Mouse (Mus musculus) heart, adult 18-20 months (tissue): Measurements from ENCODE around the gene Gngt2. TPM values are rescaled to one million over a fixed set of nuclear protein-coding genes. Genes with fewer than 3 reads are reported as not detected.

Source experiments
- DNase-seq, 2 experiments: peaks; one replicate each; pipeline ENCODE4 v3.0.0; 2021 to 2022; ENCODE audit warnings: mixed read lengths in 1 of 2
- long read RNA-seq, 2 experiments: library from polyadenylated mRNA; stranded (forward); transcript quantifications; one replicate each; pipeline ENCODE4 v2.0.0; 2021
- total RNA-seq, 2 experiments: library from RNA; stranded (reverse); gene quantifications; 2 replicates each; pipeline ENCODE4 v1.2.3; 2021

Gngt2 gene
- 10 to 100 TPM; 19.2 to 22.1 TPM for total RNA-seq
- long read RNA-seq, experiment 1, partial matches to known transcripts, result 0 of 11 reads
- long read RNA-seq, experiment 1, other reads (novel, unspliced or antisense), result 7 of 11 reads
- long read RNA-seq, experiment 2, partial matches to known transcripts, result 0 of 11 reads
- long read RNA-seq, experiment 2, other reads (novel, unspliced or antisense), result 6 of 11 reads

DNA sequence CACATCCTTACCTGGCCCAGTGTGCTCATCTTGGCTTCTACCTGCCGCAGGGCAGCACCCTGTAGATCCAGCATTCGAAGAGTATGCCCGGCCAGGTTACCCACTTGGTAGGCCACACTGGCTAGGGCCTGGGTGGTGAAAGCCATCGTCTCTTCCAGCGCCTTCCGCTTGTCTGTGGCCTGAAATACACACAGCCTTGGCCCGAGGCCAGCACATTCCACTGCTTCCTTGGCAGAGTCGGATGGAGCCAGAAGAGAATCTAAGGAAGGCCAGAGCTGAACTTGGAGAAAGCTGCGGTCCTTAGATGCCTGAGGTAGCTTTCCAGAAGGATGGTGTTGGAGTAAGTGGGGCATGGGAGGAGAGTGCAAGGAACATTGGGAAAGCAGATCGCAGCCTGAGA, at the start of gene Gngt2:
Gene Gngt2 (plus strand): TSS at position 158 of the 400 bp plus-strand sequence.
- peak; percentile 88 to 92 for DNase-seq

DNA sequence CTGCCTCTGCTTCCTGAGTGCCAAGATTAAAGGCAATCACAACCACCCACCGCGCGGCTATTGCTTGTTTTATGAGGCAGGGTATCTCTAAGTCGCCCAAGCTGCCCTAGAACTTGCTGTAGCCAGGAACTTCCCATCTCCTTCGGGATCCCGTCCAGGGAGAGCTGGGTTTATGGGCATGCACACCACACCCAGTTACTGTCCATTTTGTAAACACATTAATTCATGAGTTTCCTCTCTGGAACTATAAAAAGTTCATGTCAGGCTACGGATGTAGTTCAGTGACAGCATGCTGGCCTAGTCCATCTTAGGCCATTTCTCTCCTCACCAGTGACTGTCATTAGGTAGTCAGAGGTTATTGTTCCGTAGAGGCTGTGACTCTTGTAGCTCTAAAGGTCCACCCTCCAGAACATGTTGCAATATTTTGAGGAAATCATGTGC, 47.5 kb upstream of the Gngt2 start:
- peak in 1 of 2 experiments; percentile 51 for DNase-seq

DNA sequence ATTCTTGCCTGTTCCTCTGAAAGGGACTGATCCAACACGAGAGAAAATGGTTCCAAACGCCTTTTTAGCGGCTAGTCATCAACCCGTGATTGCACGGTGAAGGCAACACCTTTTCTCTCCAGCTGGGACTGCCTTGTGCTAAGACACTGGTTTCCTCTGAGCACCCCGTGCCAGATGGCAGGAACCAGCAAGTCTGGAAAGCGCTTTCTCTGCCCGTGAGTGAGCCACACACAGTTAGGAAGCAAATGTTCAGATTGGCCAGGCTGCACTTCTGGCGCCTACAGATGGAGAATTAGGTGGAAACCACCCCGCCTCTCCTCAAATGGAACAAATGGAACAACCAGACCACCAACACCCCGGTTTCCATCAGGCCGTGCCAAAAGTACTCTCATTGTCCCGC, 45.2 kb upstream of the Gngt2 start:
- peak in 1 of 2 experiments; percentile 57 for DNase-seq

DNA sequence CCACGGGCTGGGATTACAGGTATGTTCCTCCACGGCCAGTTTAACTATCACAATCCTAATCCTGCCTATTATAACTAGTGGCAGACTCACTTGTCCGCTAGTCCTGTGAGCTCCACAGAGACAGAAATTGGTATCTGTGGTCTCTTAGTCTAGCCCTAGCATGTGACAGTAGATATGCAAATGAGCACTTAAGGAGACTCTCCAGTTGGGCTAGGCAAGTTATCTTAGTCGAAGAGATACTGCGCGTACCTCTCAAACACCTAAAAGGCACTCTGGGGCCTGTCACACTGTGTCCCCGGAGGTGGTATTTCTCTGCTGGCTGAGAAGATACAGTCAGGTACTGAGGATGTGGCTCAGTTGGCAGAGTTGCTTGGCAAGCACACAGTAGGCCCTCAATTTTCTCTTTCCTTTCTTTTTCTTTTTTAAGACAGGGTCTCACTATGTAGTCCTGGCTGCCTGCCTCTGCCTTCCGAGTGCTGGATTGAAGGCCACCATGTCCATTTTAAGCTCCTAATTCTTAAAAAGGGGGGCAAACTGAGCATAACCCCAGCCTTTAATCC, 44.0 kb upstream of the Gngt2 start:
- no peak for DNase-seq

DNA sequence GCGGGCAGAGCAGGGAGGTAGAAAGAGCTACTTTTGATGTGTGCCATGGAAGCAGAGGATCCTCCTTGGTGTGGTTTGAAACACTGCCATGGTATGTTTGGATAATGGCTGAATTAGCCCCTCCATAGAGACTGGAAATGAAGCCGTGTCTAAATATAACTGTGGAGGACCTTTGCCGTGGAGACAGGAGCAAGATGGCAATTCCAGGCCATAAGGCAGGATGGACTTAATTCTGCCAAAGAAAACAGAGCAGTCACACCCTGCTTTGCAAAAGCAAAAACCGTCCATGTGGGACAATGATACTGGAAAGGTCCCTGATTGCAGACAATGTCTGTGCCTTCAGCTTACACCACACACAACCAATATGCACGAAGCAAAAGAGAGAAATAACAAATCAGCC, 42.8 kb upstream of the Gngt2 start:
- peak; percentile 22 to 67 for DNase-seq

DNA sequence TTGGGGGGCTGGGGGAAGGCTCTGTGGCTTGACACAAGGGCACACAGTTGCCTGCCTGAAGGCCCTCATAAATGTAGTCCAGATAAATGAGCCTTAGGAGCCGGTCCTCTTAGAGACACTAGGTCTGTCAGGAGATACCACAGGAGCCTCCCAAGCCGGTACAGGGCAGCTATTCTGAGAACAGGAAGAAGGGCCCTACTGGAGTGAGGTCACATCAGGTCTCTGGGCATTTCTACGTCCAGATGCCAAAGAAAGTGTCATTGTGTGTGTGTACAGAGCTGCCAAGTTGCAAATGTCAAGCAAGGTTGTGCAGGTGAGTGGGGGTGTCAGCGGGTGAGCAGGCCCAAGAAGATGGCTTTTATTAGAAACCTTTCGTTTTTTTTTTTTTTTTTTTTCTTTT, 41.4 kb upstream of the Gngt2 start:
- DNase-seq, result peak; percentile 44 to 68

DNA sequence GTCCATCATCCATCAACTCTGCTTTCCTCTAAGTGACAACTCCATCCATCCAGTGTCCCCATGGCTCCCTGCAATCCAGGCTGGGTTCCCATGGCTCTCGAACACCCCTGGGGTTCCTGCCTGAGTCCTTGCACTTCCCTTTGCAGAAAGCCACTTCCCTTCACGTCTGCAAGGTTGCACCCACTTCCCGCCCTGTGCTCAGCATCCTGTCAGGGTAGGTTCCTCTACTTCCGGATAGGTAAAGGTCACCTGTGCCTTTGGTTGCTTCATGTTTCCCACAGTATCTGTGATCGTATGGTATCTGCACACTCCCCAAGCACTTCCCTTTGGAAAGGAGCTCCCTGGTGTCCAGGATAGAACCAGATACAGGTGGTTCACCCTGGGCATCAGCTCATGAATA, 32.0 kb upstream of the Gngt2 start:
- no peak for DNase-seq

DNA sequence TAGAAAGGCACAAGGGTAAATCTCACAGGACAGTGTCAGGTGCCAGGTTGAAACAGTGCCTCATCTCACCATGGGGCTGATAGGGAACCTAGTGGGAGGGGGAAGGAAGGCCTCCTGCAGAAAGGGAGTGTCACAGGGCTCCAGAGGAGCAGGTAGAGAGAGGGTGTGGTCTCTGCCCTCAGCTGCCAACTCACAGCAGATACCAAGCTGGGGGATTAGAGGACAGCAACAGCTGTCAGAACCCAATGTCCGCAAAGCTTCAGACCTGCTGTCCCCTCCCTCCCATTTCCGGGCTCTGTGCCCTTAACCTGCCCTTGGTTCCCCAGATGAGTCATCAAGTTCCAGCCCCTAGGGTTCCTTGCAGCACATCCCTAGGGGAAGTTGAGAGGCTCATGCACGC, 31.5 kb upstream of the Gngt2 start:
- peak in 1 of 2 experiments; percentile 25 for DNase-seq

DNA sequence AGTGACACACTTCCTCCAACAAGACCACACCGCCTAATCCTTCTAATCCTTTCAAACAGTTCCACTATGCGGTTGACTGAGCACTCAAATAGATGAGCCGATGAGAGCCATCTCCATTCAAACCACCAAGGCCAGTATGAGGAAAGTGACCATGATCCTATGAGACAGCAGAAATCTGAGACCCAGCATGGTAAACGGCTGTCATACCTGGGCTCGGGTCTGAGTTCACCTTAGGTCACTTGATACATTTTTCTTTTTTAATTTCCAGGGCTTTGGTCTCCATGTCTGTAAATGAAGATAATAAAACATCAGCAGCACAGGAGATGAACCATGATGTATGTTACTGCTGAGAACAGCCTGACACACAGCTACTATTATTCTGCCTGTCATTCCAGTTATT, 29.1 kb upstream of the Gngt2 start:
- DNase-seq, result no peak

DNA sequence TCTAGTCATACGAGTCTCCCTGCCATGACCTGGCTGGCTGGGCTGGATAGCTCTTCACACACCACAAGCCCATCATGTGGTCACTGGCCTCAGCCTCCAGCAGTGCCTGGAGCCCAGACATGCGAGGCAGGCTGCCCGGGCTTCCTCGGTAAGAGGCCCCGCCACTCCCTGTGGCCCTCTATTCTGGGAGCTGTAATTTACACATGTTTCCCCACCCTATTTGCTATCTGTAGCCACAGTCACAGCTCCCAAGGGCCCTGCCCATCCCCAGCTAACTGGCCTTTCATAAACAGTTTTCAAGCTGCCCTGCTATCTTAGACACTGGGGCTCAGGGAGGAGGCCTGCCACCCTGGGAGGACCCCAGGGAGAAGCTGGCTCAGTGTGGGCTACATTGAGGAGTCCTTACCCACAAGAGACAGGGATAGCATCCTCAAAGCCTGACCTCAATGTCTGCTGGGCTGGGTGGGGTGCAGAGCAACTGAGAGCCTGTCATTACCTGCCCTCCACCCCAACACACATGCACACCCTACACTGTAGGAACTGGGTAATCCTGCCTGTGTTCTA, 28.5 kb upstream of the Gngt2 start:
- DNase-seq, result peak; percentile 42 to 70

DNA sequence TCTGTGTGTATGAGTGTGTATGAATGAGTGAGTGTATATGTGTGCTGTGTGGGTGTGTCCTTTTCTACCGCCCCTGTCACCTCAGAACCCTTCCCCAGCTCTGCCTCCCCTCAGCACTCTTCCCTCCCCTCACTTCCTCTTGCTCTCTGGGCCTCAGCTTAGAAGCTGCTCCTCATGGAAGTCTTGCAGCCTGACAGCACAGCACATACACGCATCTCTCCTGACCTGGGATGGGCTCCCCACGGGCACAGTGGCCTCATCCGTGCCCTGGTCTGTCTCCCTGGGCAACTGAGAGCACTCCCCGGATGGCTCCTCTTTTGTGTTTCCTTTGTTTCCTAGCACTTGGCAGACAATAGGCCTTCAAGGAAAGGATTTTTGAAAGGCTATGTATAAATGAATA, 27.4 kb upstream of the Gngt2 start:
- no peak for DNase-seq

DNA sequence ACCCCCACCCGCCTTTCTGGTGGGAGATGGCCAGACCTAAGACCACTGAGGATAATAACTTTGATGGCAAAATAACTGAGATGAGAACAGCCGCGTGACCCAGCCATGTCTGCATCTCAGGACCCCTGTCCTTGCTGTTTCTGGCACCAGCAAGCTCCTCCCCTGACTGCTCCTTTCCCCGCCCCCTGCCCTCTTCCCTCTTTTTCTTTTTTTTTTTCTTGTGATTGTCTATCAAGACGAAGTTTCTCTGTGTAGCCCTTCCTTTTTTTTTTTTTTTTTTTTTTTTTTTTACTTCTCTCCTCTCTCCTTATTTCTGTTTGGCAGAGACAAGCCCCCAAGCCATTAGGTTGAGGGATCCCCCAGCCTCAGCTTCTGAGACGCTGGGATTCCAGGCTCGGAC, 26.2 kb upstream of the Gngt2 start:
- DNase-seq, result no peak

DNA sequence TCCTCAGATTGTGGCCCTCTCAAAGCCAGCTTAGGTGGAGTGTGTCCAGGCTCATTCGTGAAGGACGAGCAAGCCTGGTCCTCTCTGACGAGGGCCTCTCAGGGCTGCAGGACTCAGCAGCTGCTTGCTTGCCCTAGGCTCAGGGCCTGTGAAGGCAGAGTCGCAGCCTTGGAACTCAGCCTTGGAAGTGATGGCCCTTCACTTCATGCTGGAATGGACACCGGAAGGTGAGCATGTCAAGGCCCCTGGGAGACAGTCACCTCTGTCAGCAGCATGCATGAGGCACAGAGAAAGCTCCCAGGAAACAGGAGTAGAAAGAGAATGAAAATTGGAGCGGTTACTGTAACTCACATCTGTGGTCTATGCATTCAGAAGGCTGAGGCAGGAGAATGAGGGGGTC, 25.3 kb upstream of the Gngt2 start:
- no peak for DNase-seq

DNA sequence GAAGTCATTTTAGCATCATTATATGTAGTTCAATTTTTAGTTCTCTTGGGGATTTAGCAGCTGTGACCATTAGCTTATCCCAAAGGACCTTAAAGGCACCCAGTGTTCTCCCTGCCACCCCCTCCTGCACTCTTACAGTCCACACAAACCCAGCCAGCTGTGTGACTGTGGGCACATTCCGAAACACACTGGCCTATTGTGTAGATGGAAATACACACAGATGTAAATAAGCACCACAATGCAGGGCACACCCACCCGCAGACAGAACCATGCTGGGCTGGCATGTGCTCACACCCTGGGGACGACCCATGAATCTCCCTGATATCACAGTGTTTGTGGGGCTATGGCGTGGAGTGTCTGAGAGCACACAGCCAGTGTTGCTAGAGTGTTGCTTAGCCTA, 24.8 kb upstream of the Gngt2 start:
- no peak for DNase-seq

DNA sequence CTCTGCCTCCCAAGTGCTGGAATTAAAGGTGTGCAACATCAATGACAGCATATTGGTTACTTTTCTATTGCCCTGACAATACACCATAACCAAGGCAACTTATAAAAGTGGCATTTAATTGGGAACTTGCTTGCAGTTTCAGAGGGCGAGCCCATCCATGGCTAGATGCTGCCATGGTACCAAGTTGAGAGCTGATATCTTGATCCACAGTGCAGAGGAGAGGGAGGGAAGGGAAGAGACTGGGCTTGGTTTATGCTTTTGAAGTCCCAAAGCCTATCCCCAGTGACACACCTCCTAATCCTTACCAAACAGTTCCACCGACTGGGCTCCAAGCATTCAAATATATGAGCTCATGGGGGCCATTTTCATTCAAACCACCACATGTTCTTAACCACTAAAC, 22.9 kb upstream of the Gngt2 start:
- DNase-seq, result no peak

DNA sequence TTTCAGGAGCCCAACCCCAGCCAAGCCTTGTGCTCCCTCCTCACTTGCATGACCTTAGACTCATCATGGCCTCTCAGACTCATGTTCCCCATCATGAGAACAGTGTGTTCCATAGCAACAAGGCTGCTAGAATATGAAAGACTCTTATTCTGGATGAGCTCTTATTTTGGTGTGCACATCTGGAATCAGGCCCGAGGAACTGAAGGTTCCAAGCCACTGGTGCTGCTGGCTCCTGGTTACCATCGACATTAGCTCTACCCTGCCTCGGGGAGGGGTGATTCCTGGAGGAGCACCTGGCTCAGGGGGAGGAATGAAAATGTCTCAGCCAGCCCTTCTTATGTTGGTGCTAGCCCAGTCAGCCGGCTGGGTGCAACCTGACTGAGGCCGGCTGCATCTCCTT, 22.2 kb upstream of the Gngt2 start:
- DNase-seq, result no peak

DNA sequence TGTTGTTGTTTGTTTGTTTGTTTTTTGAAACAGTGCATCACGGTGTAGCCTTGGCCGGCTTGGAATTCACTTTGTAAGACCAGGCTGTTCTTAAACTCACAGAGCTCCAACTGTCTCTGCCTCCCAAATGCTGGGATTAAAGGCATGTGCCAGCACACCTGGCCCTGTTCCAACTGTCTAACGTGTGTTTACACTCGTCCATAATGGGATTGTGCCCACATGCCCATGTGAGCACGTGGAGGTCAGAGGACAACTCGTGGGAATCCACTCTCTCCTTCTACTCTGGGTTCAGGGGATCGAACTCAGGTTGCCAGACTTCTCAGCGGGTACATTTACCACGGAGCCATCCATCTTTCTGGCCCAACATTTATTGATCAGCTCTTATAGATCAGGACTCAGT, 21.6 kb upstream of the Gngt2 start:
- no peak for DNase-seq

DNA sequence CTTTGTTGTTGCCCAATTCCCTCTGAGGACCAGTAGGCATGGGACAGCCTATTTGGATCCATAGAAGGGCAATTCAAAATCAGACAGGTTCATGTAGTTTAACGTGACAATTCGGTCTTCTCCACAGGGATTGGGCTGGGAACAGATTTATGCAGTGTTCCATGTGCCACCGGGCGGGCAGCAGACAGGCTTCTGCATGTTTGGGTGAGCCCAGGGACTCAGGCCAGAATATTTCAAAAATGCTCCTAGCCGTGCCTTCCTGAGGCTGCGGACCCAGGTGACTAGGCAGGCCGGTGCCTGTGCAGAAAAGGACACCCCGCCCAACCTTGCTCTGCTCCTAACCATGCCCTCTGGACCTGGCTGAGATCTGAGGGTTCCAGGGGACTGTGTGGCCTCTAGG, 17.9 kb upstream of the Gngt2 start:
- no peak for DNase-seq

DNA sequence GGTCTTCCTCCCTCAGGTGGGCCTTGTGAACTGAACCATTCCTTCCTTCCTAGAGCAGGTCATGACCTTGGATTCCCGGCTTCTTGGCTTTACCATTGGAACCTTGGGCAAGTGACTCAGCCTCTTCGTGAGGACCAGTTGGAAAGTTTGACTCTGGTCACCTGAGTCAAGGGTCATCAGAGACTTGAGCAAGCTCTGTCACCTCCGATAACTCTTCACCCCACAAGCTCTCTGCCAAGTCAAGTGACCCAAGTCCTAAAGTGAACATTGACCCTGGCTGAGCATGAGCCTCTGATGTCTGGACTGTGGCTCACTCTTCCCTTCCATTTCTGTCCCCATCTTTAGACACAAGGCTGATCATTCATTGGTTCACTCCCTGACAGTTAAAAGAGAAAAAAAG, 15.5 kb upstream of the Gngt2 start:
- no peak for DNase-seq

DNA sequence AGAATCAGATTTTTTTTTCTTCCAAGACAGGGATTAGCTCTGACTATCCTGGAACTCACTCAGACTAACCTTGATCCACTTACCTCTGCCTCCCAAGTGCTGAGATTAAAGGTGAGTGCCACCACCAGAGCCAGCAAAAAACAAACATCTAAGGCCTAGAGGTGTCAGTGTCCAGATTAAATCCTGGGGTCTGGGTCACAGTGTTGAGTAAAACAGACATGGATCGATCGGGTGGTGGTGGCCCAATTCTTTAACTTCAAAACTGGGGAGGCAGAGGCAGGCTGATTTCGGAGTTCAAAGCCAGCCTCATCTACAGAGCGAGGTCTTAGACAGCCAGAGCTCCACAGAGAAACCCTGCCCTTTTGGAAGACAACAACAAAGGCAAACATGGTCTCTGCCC, 14.6 kb upstream of the Gngt2 start:
- no peak for DNase-seq

DNA sequence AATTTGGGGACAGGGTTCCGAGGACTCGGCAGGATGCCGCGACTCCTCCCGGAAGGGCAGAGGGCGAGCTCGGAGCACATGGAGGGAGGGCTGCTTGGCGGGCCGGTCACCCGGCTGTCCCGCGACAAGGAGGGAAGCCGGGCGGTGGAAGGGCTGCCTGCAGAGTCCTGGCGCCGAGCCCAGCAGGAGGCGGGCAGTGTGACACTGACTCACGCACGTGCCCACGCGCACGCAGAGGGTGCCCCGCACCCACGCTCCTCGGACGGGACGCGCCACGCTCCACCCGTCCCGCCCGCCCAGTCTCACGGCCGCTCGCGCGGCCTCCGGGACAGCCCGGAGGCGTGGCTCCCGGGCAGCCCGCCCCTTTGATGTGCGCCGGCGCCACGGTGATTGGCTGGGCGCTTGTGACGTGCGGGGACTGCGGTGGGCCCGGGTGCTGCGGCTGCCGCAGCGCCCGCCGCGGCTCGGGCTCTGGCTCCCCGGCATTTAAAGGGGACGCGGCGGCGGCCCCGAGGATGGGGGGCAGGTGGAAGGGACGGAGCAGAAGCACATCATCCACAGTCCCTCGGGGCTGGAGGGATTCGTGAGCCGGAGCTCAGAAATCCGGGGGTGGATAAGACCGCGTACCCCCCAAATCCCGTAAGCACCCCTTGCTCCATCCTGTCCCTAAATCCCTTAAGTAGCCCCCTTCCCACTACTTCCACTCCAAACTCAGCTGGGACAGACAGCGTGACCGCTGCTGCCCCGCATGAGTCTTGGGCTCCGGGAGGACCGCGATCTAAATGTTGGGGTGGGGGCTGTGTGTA, 12.7 kb upstream of the Gngt2 start, which contains the start of gene Phospho1:
Gene Phospho1 (plus strand): TSS at position 429 of the 806 bp plus-strand sequence.
- DNase-seq, result peak; percentile 92 to 96

DNA sequence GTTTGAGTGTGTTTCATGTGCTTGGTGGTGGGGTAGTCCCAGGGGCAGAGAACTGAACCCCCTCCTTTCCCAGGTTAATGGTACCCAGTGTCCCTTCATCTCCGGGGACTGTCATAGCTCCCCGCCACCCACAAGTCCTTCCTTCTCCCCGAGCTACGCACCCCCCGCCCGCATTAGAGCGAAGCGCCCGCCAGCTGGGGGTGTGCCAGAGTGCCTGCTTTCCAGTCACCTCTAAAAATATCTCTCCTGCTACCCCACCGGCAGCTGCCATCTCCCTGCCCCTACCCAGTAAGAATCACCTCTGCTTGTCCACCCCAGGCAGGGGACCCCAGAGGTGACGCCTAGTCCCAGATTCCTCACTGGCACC, 12.2 kb upstream of the Gngt2 start:
- peak; percentile 88 to 89 for DNase-seq

DNA sequence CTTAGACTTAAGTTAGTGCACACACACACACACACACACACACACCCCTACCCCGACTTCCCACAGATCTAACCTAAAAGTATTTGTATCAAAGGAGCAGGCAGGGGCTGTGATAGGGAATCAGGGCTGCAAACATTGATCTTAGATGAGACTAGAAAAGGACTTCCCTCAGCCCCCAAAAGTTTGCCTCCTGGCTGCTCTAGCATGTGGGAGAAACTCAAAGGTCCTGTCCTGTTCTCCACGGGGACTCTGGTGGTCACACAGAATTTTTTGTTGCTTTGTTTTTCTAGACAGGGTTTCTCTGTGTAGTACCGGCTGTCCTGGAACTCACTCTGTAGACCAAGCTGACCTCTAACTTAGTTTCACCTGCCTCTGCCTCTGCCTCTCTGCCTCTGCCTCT, 11.4 kb upstream of the Gngt2 start:
- peak in 1 of 2 experiments; percentile 29 for DNase-seq
